Mouse (Mus musculus) adrenal gland, postnatal 25 days (tissue): ENCODE data around the gene Trpm3. TPM values are rescaled to one million over a fixed set of nuclear protein-coding genes. Genes with fewer than 3 reads are reported as not detected.
A peak's percentile ranks its signal among the peaks of the same experiment; 100 is the strongest.

Experiments
- DNase-seq: peaks from one replicate; pipeline ENCODE4 v3.0.0; 2021; ENCODE audit warnings: mixed read lengths
- total RNA-seq: library from RNA; stranded (reverse); gene quantifications from 2 replicates; pipeline ENCODE4 v1.2.3, GENCODE M21; 2021

Gene Trpm3
- total RNA-seq, 1 experiment from 2014 or later: 0.61 TPM

DNA sequence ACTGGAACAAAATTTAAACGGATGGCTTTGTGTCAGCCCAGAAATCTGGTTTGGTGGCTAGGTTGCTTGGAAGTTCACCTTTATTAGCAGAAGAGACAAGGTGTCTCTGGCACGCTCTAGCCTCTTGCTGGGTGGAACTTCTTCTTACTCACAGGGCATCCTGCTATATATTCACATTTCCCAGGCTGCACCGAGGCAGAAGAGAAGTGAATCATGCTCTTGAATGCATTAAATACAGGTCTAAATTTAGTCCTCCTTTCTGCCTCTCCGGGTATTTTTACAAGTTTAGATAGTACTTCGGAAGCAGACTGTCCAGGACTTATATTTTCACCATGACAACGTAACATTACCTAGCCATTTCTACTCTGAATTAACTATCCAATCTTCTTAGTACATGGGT is 790.9 kb downstream of the Trpm3 start:
- DNase-seq: no peak

DNA sequence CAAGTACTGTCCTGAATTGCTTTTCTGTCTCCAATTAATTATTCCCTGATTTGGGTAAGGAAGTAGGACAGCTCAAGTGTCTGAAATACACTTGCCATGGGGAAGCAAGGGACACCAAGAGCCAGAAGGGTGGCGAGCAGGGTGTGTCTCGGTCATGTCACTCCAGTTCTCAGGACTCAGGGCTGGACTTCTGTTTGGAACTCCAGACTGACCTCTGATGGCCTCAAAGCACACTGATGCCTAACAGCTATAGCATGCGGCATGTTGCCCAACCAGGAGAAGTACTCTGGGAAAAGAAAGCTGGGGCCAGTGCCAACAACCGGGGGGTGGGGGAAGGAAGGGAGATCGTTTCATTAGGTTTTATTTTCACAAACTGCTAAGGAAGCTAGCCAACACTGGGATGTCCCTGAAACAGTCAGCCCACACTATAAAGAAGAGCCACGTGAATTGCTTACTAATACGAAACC is 791.6 kb downstream of the Trpm3 start:
- peak; percentile 57 for DNase-seq

DNA sequence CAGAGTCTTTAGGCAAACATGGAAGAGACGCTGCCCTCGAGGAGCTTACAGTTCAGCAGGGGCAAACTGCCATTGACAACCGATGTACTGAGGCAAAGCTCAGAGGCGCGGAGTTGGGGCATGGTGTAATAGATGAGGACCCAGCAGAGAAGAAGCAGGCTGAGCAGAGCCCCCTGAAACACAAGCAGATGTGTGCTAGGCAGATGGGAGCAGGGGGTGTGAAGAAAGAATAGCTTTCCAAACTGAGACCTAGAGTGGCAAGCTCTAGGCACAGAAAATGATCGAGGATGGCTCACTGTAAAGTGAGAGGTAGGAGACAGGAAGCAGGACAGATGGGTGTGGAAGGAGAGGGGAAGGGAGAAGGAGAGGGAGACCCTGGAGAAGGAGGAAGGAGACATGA is 792.2 kb downstream of the Trpm3 start:
- no peak for DNase-seq

DNA sequence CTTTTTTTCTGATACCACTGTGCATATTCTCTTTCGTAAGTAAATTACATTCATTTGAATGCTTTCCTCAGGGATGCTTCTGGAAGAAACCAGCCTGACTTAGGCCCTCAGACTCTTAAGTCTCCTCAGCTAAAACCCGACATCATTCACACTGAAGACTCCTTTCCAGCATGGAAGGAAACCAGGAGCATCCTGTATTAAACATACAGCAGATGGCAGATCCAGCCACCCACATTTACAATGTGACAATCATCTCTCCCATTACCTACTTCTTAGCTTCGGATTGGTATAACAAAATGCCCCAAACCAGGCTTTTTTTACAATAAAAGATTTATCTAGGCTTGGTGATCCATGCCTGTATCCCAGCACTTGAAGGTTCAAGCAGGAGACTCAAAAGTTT is 796.2 kb downstream of the Trpm3 start:
- no peak for DNase-seq

DNA sequence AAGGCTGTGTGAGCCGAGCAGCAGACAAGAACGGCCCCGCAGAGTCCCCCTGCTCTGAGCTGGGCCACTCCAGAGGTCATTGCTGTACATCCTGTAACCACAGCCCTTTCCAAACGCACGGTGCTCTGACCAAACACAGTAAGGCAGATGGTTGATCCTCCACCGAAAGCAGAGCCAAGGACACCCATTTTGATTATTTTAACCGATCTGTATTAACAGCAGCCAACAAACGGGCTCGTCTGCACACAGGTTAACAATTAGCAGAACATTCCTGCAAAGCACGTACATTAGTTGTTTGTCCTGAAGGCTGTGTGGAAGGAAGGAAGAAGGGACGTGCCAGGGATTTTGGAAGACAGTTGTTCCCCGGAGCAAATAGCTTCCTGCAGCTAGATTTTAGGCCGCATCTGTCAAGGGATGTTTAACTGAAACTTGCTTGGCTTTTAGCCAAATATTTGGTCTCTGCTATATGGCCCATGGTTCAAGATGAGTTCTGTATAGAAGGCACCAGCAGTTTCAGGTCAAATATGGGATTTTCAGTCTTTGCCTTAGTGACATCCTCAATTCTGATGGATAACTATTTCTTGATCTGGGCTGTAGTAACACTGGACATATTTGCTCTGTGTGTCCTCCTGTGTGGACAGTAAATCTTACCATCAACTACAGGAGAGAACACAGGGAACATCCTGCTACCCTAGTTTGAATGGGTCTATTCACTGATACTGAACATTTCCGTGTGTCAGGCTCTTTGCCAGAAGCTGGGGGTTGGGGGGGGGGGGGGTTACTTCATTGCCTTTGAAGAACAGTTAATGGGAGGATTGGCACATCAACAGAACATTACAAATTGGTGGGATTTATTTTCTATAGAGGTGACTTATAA is 800.2 kb downstream of the Trpm3 start:
- no peak for DNase-seq

DNA sequence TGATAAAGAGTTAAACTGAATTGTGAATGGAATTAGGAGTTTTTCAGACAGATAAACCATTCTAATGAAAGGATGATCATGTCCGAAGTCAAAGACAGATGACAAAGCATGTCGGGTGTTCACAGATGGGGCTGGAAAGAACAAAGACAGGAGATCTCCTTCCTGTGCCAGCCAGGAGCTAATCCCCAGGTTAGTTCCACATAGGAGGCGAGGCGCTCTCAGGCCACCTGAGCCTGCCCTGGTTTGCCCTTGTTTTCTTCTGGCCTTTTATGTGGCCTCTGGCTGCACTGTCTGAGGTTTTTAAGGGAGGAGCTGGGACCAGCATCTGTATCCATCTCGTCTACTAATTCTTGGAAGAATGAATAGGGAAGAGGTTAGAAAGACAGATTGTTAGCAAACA is 801.0 kb downstream of the Trpm3 start:
- DNase-seq: no peak

DNA sequence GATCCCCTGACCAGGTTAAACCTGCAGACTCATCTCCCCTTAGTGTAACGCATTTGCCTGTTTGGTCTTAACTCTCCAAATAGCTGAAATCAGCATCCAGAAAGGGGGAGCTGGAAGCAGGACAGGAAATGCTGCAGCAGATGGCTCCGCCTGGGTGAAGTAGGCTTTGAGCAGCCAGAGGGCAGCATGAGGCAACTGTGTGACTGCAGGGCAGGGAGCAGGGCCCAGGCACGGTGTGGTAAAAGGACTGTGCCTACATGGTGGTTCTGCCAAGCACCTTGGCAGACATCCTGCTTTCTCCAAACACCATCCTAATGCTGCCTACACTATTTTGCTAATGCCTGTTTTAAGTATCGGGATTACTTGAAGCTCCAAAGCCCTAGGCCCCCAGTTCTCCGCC is 801.6 kb downstream of the Trpm3 start:
- DNase-seq: peak; percentile 60

DNA sequence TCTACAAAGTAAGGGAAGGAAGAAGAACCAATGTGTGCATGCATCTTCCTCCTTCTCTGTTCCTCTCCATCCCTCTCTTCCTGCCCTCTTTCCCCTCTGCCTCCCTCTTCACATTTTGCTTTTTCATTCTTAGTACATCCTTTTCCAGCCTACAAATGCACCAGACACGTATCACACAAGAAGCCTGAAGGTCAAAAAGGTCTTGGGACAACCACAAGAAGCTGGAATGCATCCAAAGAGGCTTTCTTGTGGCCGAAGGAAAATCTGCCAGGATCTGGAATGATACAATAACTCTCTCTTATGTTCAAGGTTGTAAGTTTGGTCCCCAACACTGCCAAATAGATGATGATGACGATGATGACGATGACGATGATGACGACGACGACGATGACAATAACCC is 802.1 kb downstream of the Trpm3 start:
- DNase-seq: no peak

DNA sequence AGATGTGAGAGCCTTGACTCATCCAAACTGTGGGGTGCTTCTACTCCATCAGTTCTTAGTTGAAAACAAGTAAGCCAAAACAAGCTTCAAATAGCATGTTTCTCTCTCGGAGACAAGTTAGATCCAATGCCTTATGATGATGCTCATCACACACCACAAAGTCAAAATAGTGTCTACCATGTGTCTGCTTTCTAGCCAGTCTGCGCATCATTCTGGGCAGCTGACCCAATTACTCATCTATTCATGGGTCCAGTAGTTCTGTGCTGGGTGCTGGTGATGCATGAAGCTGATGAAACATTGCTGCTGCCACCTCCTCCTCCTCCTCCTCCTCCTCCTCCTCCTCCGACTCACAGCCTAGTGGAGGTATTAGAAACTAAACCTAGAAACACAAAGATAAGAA is 813.6 kb downstream of the Trpm3 start:
- DNase-seq: no peak

DNA sequence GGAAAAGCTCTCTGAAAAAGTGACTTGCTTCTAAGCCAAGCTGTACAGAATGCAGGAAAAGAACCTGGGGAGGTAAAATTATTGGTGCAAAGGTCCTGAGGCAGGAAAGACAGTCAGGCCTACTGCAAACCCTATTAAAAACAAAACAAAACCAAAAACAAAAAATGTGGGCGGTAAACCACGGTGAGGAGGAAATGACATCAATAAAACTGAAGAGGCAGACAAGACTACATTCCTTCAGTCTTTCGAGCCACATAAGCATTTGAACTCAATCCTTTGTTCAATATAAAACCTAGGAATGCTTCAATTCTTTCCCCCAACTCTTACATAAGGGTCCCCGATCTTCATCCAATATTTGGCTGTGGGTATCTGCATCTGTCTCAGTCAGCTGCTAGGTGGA is 814.3 kb downstream of the Trpm3 start:
- DNase-seq: no peak

DNA sequence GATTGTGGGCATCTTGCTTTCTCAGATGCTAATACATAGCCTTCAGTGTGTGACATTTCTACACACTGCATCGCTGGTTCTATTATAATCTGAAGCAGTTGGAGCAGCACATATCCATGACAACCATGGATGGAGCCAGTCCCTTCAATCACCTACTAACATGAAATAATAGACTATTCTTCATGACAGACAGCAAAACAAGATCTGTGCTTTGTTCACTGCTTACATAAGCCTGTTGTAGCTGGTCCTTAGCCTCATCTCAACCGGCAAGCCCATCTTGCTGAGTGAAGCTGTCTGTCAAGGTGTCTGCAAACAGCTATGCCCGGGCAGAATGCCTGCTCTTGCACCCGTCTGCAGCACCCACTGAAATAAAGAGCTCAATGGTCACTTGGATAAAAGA is 819.6 kb downstream of the Trpm3 start:
- DNase-seq: no peak

DNA sequence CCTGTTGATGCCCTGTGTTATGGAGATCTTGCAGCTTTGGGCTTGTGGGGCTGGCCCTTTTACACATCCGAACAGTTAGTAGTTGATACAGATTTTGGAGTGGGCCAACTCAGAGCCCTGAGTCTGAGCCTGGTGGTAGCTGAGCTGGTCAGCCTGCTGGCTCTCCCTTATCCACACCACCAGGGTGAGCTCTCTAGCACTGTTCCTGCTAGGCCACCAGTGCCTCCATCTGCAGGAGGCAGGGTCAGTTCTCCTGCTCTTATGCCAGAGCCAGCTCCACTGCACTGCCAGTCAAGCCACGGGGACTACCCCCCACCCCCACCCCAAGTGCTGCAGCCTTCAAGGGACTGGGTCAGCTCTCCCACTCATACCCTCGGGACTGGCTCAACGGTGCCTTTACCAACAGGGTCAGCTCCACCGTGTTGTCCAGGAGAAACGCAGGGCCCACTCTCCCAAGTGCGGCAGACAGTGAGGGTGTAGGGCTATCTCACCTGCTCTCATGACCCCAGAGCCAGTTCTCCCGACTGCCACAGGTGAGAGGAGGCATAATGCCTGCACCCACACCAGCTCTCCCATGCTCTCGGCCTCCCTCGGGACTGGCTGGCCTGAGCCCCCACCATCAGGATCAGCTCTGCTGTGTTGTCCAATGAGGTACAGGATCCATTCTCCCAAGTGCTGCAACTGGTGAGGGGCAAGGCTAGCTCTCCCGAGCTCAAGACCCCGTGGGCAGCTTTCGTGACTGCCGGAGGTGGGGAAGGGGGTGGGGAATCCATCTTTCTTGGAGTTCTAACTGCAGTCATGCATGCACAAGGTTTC is 821.8 kb downstream of the Trpm3 start:
- DNase-seq: no peak

DNA sequence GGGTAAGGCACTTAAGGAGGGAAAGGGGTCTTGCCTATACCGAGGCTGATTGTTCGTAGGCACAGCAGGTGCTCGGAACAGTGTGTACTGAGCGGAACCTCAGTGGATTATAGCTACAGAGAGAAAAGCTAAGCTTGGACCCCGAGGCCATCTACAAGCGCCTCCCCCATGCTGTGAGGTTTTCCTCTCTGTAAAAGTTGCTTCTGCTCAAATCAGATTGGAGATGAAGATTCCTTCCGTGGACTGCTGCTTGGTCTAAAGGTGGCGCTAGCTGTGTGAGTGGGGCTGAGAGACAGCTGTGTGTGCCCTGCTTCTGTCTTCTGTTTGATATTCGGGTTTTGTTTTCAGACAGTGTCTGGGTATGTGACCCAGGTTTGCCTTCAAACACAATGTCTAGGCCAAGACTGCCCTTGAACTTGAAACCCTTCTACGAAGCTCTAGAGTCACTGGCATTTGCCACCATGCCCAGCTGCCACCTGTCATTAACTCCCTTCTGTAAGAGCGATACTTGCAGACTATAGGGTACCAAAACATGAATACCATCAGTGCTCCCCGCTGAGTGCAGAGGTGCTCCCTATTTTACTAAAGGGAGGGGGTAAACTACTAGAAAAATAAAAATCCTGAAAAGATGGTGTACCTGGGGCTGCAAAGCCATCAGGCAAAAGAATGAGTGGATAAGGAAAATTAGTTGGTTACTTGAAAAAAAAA is 823.3 kb downstream of the Trpm3 start:
- DNase-seq: no peak

DNA sequence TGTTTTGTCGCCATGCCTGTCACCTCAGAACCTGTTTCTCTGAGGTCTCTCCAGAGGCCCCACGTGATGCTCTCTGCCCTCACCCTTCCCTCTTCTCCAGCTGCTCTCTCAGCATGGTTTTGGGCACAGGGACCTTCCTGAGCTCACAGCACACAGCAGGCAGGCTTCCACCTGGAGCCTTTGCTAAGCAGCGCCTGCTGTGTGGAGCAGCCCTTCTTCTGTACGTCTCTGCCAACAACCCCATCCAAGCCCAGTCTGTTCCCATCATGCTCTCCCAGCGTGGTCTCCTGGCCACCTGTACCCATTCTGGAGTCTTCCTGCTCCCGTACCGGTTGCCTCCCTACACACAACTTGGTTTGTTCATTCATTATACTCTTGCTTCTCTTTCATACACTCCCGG is 823.9 kb downstream of the Trpm3 start:
- no peak for DNase-seq

DNA sequence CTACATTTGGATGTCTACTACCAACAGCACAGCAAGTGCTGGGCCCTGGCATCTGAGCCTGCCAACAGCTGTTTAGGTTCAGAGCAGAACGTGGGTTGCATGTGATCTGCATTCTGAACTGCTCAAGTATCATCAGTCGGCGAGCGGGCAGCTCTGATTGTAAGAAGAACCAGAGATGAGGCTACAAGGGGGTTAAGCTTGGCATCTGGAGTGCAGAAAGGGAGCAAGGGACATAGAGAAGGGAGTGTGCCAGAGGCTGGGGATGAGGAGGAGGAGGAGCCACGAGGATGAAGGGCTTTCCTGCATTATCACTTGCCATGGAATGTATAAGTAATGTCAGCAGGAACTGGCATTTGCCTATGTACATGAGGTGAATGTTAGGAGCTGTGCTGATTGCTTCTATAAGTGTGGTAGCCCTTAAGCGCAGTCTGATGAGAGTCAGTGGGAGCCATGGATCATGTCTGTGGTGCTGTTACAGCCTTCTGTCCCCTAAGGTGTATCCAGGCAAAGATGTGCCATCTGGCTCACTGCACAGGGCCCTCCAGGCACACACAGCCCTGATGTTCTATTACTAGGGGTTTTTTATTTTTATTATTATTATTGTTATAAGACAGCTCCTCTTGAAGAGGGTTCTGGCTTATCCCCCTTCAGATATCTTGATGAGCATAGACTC is 825.0 kb downstream of the Trpm3 start:
- no peak for DNase-seq

DNA sequence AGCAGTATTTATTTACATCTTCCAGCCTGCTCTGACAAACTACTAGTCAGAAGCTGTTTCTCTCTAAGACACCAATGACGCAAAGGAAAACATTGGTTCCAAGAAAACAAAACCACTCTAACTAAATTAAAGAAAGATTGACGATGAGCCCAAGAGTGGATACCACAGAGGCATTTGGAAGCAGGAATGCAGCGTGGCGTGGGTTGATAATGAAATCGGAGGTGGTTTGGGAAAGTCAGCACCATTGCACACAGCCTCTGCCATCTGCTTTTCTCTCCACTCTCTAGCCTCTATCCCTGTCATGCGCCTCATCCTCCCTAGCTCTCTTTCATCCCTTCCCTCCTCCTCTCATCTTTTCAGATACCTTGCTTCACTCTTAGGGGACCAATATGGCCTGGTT is 826.6 kb downstream of the Trpm3 start:
- no peak for DNase-seq

DNA sequence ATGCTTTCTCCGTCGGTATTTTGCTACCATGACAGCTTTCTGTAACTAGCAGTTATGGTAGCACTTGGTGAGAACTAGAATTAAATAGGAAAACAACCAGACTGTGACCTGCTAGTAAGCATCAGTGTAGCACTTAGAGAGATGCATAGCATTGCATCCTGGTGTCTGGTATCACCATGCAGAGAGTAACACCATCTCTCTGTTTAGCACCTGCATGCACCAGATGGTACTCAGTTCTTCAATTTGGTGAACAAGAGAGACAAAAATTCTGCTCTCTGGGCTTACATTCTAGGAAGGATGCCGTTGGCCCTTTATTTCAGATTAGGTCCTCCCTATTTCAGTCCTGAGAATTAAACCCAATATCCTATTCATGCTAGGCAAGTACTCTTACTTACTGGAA is 834.4 kb downstream of the Trpm3 start:
- no peak for DNase-seq

DNA sequence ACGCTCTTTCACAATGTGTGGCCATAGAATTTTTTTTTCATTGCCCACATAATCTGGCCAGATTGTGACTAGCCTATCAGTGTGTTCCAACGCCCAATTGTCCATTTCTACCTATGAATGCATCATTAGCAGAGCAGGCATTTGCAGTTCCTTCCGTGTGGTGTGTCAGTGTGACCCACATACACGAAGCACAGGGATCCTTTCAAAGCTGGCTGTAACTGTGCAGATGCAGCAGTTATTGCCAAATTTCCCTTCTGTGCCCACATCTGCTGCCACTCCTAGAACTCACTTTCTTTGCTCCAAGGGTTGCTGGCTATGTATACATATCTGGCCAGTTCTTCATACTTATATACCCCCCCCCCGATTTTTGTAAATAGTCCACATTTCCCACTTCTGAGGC is 834.9 kb downstream of the Trpm3 start:
- no peak for DNase-seq

DNA sequence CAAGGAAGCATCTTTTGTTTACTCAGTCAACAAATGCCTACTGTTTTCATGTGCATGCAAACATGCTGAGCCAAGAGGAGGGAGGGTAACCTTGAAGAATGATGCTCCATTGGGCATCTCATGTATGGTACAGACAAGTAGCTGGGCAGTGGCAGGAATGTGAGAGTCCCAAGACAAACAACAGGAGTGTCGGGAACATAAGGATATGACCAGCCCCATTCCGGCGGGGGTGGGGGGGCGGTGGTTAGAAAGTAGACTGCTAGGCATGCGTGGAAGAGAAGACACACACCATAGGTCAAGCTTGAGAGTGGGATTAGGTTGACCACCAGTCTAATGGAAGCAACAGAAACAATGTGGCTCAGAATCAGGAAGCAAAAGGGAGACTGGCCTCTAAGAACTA is 837.0 kb downstream of the Trpm3 start:
- DNase-seq: no peak

DNA sequence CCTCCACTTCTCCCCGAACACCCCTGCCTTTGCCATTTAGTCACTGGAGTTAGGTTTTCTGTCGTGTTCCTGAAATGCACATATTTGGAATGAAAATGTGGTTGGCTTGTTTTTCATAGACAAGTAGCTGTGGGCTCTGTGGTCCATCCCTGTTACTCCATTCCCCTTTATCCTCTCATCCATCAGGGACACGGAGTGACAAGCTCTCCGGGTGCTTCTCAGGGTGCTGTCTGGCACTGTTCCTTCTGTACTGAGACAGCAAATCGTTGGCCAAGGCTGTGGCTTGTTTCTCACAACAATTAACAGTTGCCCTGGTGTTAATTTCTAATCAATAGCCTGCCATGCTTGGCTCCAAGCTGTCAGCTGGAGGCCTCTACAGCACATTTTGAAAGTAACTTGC is 838.7 kb downstream of the Trpm3 start:
- DNase-seq: no peak

DNA sequence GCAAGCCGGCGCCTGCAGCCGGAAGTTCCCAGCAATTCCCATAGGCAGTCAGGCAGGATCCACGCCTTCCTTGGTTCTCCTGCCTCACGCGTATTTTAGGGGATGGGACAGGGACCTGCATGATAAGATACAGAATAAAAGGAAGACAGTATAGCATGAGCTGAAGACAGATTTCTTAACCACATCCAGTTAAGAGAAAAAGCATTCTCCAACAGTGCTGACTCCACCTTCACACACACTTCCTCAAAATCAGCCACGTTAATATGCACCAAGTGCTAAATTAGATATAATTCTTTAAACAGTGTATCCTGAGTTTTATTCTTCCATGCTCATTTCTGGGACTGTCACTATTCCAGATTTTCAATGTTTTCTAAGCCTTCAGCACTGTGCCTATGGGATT is 839.9 kb downstream of the Trpm3 start:
- no peak for DNase-seq

DNA sequence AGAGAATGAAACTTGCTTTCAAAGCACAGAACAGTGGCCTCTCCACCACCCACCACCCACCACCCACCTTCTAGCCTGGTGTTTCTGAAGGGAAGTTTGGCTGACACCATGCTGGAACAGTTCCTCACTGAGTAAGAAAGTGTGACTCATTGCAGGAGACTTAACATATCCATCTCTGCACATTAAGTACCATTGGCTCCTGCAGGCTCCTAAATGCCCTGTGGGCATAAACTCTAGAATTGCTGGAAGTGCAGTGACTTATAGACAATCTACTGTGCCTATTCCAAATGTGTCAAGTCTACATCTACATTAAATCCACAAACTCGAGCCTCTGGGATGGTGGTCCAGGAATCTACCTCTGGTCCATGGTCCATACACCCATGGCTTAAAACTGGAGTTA is 840.3 kb downstream of the Trpm3 start:
- no peak for DNase-seq
